Mouse (Mus musculus): Measurements from ENCODE around the gene Cd46.

Cd46 gene

GRCm38 (mm10) chr1:195017626-195018025 lies 74.4 kb downstream of the Cd46 start:
- DNase-seq, result peak in 1 of 2 experiments; percentile 13

- DNase-seq, result peak; percentile 71 to 76
Observed at GRCm38 (mm10) chr1:195016811-195017501, 75.1 kb downstream of the Cd46 start.

- peak; percentile 61 to 73 for DNase-seq
Observed at GRCm38 (mm10) chr1:195015281-195015680, 76.8 kb downstream of the Cd46 start.

- DNase-seq, result no peak
Observed at GRCm38 (mm10) chr1:195014201-195014885, 77.7 kb downstream of the Cd46 start.

GRCm38 (mm10) chr1:195012531-195012930 lies 79.5 kb downstream of the Cd46 start:
- DNase-seq, result no peak

GRCm38 (mm10) chr1:195006267-195006666 lies 85.8 kb downstream of the Cd46 start:
- no peak for DNase-seq

GRCm38 (mm10) chr1:195004194-195004593 lies 87.9 kb downstream of the Cd46 start:
- peak in 1 of 2 experiments; percentile 13 for DNase-seq

- no peak for DNase-seq
Observed at GRCm38 (mm10) chr1:195003328-195003727, 88.7 kb downstream of the Cd46 start.

GRCm38 (mm10) chr1:194998396-194998795 lies 93.7 kb downstream of the Cd46 start:
- DNase-seq, result no peak

- no peak for DNase-seq
Observed at GRCm38 (mm10) chr1:194995196-194995595, 96.9 kb downstream of the Cd46 start.

GRCm38 (mm10) chr1:194994262-194994661 lies 97.8 kb downstream of the Cd46 start:
- DNase-seq, result no peak

GRCm38 (mm10) chr1:194993409-194993988 lies 98.5 kb downstream of the Cd46 start:
- DNase-seq, result no peak

- no peak for DNase-seq
Observed at GRCm38 (mm10) chr1:194992589-194993317, 99.3 kb downstream of the Cd46 start.

- no peak for DNase-seq
Observed at GRCm38 (mm10) chr1:194991654-194992053, 100.4 kb downstream of the Cd46 start.

GRCm38 (mm10) chr1:194990976-194991375 lies 101.1 kb downstream of the Cd46 start:
- no peak for DNase-seq

- no peak for DNase-seq
Observed at GRCm38 (mm10) chr1:194989024-194989423, 103.0 kb downstream of the Cd46 start.
